Mouse (Mus musculus) heart, postnatal 0 days (tissue): Measurements from ENCODE around the gene Atp6v1g1.

Experiments
- CTCF ChIP-seq: IDR thresholded peaks from 2 replicates; pipeline ENCODE4 v1.5.1; 2016; ENCODE audit warnings: antibody characterized with exemption, control low read depth, low read depth
- EP300 ChIP-seq: IDR thresholded peaks from 2 replicates; pipeline ENCODE4 v1.6.1; 2016; ENCODE audit warnings: antibody characterized with exemption, low read depth

- TF ChIP-seq CTCF: no peak
- TF ChIP-seq EP300: no peak
Measured at GRCm38 (mm10) chr4:63501050-63501449, 43.5 kb upstream of the Atp6v1g1 start.
